Mouse (Mus musculus): ENCODE data around the gene Prkn.
A peak's percentile ranks its signal among the peaks of the same experiment; 100 is the strongest.

GRCm38 (mm10) chr17:11993249-11993648, 1153.1 kb downstream of the Prkn start:
- peak; percentile 78 for TF ChIP-seq CTCF (IDR thresholded peaks at IDR 0.05; ENCODE audit: low read depth)
- TF ChIP-seq EP300 (optimal IDR thresholded peaks at IDR 0.05), result no peak
